Mouse (Mus musculus) liver, embryonic 16.5 days (tissue): Measurements from ENCODE around the gene Ssbp1. TPM values are rescaled to one million over a fixed set of nuclear protein-coding genes. Genes with fewer than 3 reads are reported as not detected.

ENCODE experiments used
- ATAC-seq: fragments of 200-750 bp; cut with Nextera tagmentation; 2 replicates; pipeline ENCODE4 v1.8.0; 2017; ENCODE audit warnings: low read depth, mild to moderate bottlenecking, moderate number of reproducible peaks, moderate library complexity
- H3K27ac ChIP-seq: fragments of 300-500 bp; sonication (generic); 2 replicates; pipeline ENCODE4 v1.5.1; 2014; ENCODE audit warnings: mild to moderate bottlenecking, low read length
- H3K27me3 ChIP-seq: fragments of 300-500 bp; sonication (generic); 2 replicates; pipeline ENCODE4 v1.6.1; 2014; ENCODE audit warnings: low read depth, low read length, mixed read lengths; ENCODE audit not compliant: control insufficient read depth, insufficient read depth
- H3K36me3 ChIP-seq: fragments of 300-500 bp; sonication (generic); 2 replicates; pipeline ENCODE4 v1.6.1; 2014; ENCODE audit warnings: mild to moderate bottlenecking; ENCODE audit not compliant: control insufficient read depth, insufficient read depth
- H3K4me1 ChIP-seq: fragments of 300-500 bp; sonication (generic); 2 replicates; pipeline ENCODE4 v1.6.1; 2014; ENCODE audit warnings: low read depth, low read length, mixed read lengths; ENCODE audit not compliant: control insufficient read depth
- H3K4me2 ChIP-seq: fragments of 300-500 bp; sonication (generic); 2 replicates; pipeline ENCODE4 v1.6.1; 2014; ENCODE audit warnings: low read depth, low read length, mixed read lengths
- H3K4me3 ChIP-seq: fragments of 300-500 bp; sonication (generic); 2 replicates; pipeline ENCODE4 v1.5.1; 2014; ENCODE audit warnings: low read depth, mild to moderate bottlenecking, low read length
- H3K9ac ChIP-seq: fragments of 300-500 bp; sonication (generic); 2 replicates; pipeline ENCODE4 v1.6.1; 2014; ENCODE audit warnings: low read depth, low read length
- H3K9me3 ChIP-seq: fragments of 300-500 bp; sonication (generic); replicated peaks from 2 replicates; pipeline ENCODE4 v1.6.1; 2016; ENCODE audit warnings: low read length; ENCODE audit not compliant: control insufficient read depth
- WGBS: fragments of 180-500 bp; shearing (Covaris S2); extraction: QIAGEN DNeasy Blood & Tissue Kit; methylation state at CpG from one replicate; pipeline ENCODE4 v1.1.7; 2014; ENCODE audit not compliant: insufficient replicate concordance; 5-methylcytosine and 5-hydroxymethylcytosine counted together
- polyA plus RNA-seq: library from polyadenylated mRNA; unstranded; fragments of >200 nt; fragmentation: Nextera tagmentation; extraction: Ambion mirVana; gene quantifications from 2 replicates; pipeline ENCODE4 v1.2.1, GENCODE M21; 2015

The Ssbp1 gene
- polyA plus RNA-seq, 1 experiment from 2014 or later, result 46.8 TPM

GRCm38 (mm10) chr6:40431812-40432211 is 39.3 kb upstream of the Ssbp1 start:
- Histone ChIP-seq H3K27ac (no peak overlapping the region), H3K36me3 (no peaks in the 10 kb centered on the region), H3K9ac (no peak overlapping the region), H3K4me2 (no peak overlapping the region), H3K4me1 (peaks cover 2% of the 10 kb centered on the region), H3K9me3 (no peaks in the 10 kb centered on the region), H3K27me3 (peaks cover 22% of the 10 kb centered on the region), H3K4me3 (no peak overlapping the region)
- ATAC-seq, result no peak

- H3K27ac ChIP-seq, result no peak overlapping the region
These were observed 38.5 kb upstream of the Ssbp1 start for GRCm38 (mm10) chr6:40432346-40433275.

GRCm38 (mm10) chr6:40434697-40435096 is 36.5 kb upstream of the Ssbp1 start:
- H3K36me3 ChIP-seq, result no peaks in the 10 kb centered on the region

More at GRCm38 (mm10) chr6:40432346-40433275, 38.5 kb upstream of the Ssbp1 start:
- Histone ChIP-seq H3K9ac (no peak overlapping the region), H3K4me2 (no peak overlapping the region), H3K27me3 (peaks cover 26% of the 10 kb centered on the region), H3K36me3 (no peaks in the 10 kb centered on the region), H3K4me1 (peaks cover 2% of the 10 kb centered on the region), H3K9me3 (no peaks in the 10 kb centered on the region), H3K4me3 (no peak overlapping the region)
- no peak for ATAC-seq
- 62% methylated on average over 17 of the region's 17 CpGs for WGBS

GRCm38 (mm10) chr6:40435151-40436046 is 35.8 kb upstream of the Ssbp1 start:
- ATAC-seq, result peak; percentile 43
- whole genome bisulfite sequencing, result under 1% methylated on average over 72 of the region's 72 CpGs
- peaks cover 26% of the 10 kb centered on the region for H3K27me3 ChIP-seq
- H3K9me3 ChIP-seq, result no peaks in the 10 kb centered on the region
- H3K27ac ChIP-seq, result no peak overlapping the region
- no peaks in the 10 kb centered on the region; the same call in 1 of the 2 replicates for H3K4me1 ChIP-seq
- H3K36me3 ChIP-seq, result no peaks in the 10 kb centered on the region
- peak overlapping the region; percentile 69 for H3K4me3 ChIP-seq
- H3K4me2 ChIP-seq, result peak overlapping the region; percentile 78
- peak overlapping the region; percentile 66 for H3K9ac ChIP-seq

More at GRCm38 (mm10) chr6:40434697-40435096, 36.5 kb upstream of the Ssbp1 start:
- Histone ChIP-seq H3K4me3 (peak overlapping the region; percentile 69), H3K9me3 (no peaks in the 10 kb centered on the region), H3K4me2 (peak overlapping the region; percentile 78), H3K27ac (no peak overlapping the region), H3K9ac (no peak overlapping the region), H3K27me3 (peaks cover 26% of the 10 kb centered on the region), H3K4me1 (no peaks in the 10 kb centered on the region; the same call in 1 of the 2 replicates)
- 21% methylated on average over 7 of the region's 7 CpGs for WGBS
- ATAC-seq, result no peak

GRCm38 (mm10) chr6:40436047-40436483 is 35.1 kb upstream of the Ssbp1 start, which contains the start of gene E330009J07Rik:
Gene E330009J07Rik (minus strand): TSS chr6:40436135.
- H3K27ac ChIP-seq, result no peak within 1 kb of the TSS
- peak within 1 kb of the TSS; percentile 78 for H3K4me2 ChIP-seq
- peak within 1 kb of the TSS; percentile 69 for H3K4me3 ChIP-seq
- H3K9me3 ChIP-seq, result no peaks in the 10 kb centered on the region
- peak within 1 kb of the TSS; percentile 66 for H3K9ac ChIP-seq
- WGBS, result under 1% methylated on average over 33 of the region's 38 CpGs
- H3K27me3 ChIP-seq, result peaks cover 28% of the 10 kb centered on the region
- no peaks in the 10 kb centered on the region; the same call in 1 of the 2 replicates for H3K4me1 ChIP-seq
- ATAC-seq, result peak; percentile 85
- no peaks in the 10 kb centered on the region for H3K36me3 ChIP-seq

- ATAC-seq, result no peak
- Histone ChIP-seq H3K9me3 (no peaks in the 10 kb centered on the region), H3K4me3 (no peak within 1 kb of the TSS), H3K9ac (no peak within 1 kb of the TSS), H3K4me2 (no peak within 1 kb of the TSS; the same call in 1 of the 2 replicates), H3K27me3 (peaks cover 28% of the 10 kb centered on the region), H3K36me3 (no peaks in the 10 kb centered on the region), H3K4me1 (no peaks in the 10 kb centered on the region; the same call in 1 of the 2 replicates), H3K27ac (no peak within 1 kb of the TSS)
- WGBS, result 53% methylated on average over 5 of the region's 5 CpGs
These were observed 32.2 kb upstream of the Ssbp1 start, which contains the start of gene Wee2 for GRCm38 (mm10) chr6:40438936-40439335. Gene Wee2 (plus strand): TSS chr6:40439088.

GRCm38 (mm10) chr6:40439731-40440130 is 31.4 kb upstream of the Ssbp1 start:
- Histone ChIP-seq H3K36me3 (no peaks in the 10 kb centered on the region), H3K4me2 (no peak overlapping the region), H3K4me3 (no peak overlapping the region), H3K27ac (no peak overlapping the region), H3K9ac (no peak overlapping the region), H3K27me3 (peaks cover 22% of the 10 kb centered on the region), H3K9me3 (no peaks in the 10 kb centered on the region), H3K4me1 (no peaks in the 10 kb centered on the region; the same call in 1 of the 2 replicates)
- 18% methylated on average over 12 of the region's 12 CpGs for WGBS
- no peak for ATAC-seq

- no peak overlapping the region for H3K4me3 ChIP-seq
- H3K36me3 ChIP-seq, result no peaks in the 10 kb centered on the region
- H3K27me3 ChIP-seq, result peaks cover 7% of the 10 kb centered on the region
- no peaks in the 10 kb centered on the region for H3K9me3 ChIP-seq
- no peaks in the 10 kb centered on the region for H3K4me1 ChIP-seq
- 63% methylated on average over 3 of the region's 3 CpGs for WGBS
- no peak overlapping the region for H3K27ac ChIP-seq
- no peak overlapping the region for H3K9ac ChIP-seq
- H3K4me2 ChIP-seq, result no peak overlapping the region
- ATAC-seq, result no peak
These were observed 29.9 kb upstream of the Ssbp1 start for GRCm38 (mm10) chr6:40441276-40441675.
